Mouse (Mus musculus) liver, embryonic 16.5 days (tissue): ENCODE results near the gene Timm8a2. TPM values are rescaled to one million over a fixed set of nuclear protein-coding genes. Genes with fewer than 3 reads are reported as not detected.

Experiments
- ATAC-seq: fragments of 200-750 bp; cut with Nextera tagmentation; 2 replicates; pipeline ENCODE4 v1.8.0; 2017; ENCODE audit warnings: low read depth, mild to moderate bottlenecking, moderate number of reproducible peaks, moderate library complexity
- H3K27ac ChIP-seq: fragments of 300-500 bp; sonication (generic); 2 replicates; pipeline ENCODE4 v1.5.1; 2014; ENCODE audit warnings: mild to moderate bottlenecking, low read length
- H3K27me3 ChIP-seq: fragments of 300-500 bp; sonication (generic); 2 replicates; pipeline ENCODE4 v1.6.1; 2014; ENCODE audit warnings: low read depth, low read length, mixed read lengths; ENCODE audit not compliant: control insufficient read depth, insufficient read depth
- H3K36me3 ChIP-seq: fragments of 300-500 bp; sonication (generic); 2 replicates; pipeline ENCODE4 v1.6.1; 2014; ENCODE audit warnings: mild to moderate bottlenecking; ENCODE audit not compliant: control insufficient read depth, insufficient read depth
- H3K4me1 ChIP-seq: fragments of 300-500 bp; sonication (generic); 2 replicates; pipeline ENCODE4 v1.6.1; 2014; ENCODE audit warnings: low read depth, low read length, mixed read lengths; ENCODE audit not compliant: control insufficient read depth
- H3K4me2 ChIP-seq: fragments of 300-500 bp; sonication (generic); 2 replicates; pipeline ENCODE4 v1.6.1; 2014; ENCODE audit warnings: low read depth, low read length, mixed read lengths
- H3K4me3 ChIP-seq: fragments of 300-500 bp; sonication (generic); 2 replicates; pipeline ENCODE4 v1.5.1; 2014; ENCODE audit warnings: low read depth, mild to moderate bottlenecking, low read length
- H3K9ac ChIP-seq: fragments of 300-500 bp; sonication (generic); 2 replicates; pipeline ENCODE4 v1.6.1; 2014; ENCODE audit warnings: low read depth, low read length
- H3K9me3 ChIP-seq: fragments of 300-500 bp; sonication (generic); replicated peaks from 2 replicates; pipeline ENCODE4 v1.6.1; 2016; ENCODE audit warnings: low read length; ENCODE audit not compliant: control insufficient read depth
- WGBS: fragments of 180-500 bp; shearing (Covaris S2); extraction: QIAGEN DNeasy Blood & Tissue Kit; methylation state at CpG from one replicate; pipeline ENCODE4 v1.1.7; 2014; ENCODE audit not compliant: insufficient replicate concordance; 5-methylcytosine and 5-hydroxymethylcytosine counted together
- polyA plus RNA-seq: library from polyadenylated mRNA; unstranded; fragments of >200 nt; fragmentation: Nextera tagmentation; extraction: Ambion mirVana; gene quantifications from 2 replicates; pipeline ENCODE4 v1.2.1, GENCODE M21; 2015

Timm8a2 gene
- polyA plus RNA-seq, 1 experiment from 2014 or later, result not detected

GRCm38 (mm10) chr14:122073422-122073821 is 38.9 kb downstream of the Timm8a2 start:
- 59% methylated on average over 5 of the region's 5 CpGs for WGBS

DNA sequence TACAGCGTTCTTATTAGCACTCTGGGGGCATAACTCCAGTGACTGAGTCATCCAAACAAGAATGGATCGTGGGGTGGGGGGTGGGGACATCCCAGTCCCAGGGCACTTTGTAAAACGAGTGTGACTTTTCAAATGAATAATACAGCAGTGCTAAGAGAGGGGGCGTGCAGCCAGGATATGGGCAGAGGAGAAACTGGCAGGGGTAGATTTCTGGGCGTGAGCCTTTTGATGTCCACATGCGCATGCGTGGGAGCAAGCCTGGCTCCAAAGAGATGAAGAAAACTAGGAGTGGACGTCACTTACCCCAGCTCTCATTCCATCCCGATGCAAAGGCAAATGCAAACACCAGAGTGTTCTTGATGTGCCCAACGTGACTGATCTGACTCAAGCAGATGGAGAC is 39.9 kb downstream of the Timm8a2 start:
- no peak overlapping the region for H3K27ac ChIP-seq
- WGBS, result 59% methylated on average over 10 of the region's 10 CpGs

More at GRCm38 (mm10) chr14:122073422-122073821, 38.9 kb downstream of the Timm8a2 start:
- no peak for ATAC-seq
- Histone ChIP-seq H3K4me1 (no peaks in the 10 kb centered on the region), H3K4me2 (no peak overlapping the region), H3K9me3 (no peaks in the 10 kb centered on the region), H3K36me3 (no peaks in the 10 kb centered on the region), H3K27me3 (no peaks in the 10 kb centered on the region), H3K27ac (no peak overlapping the region), H3K9ac (no peak overlapping the region), H3K4me3 (no peak overlapping the region)

GRCm38 (mm10) chr14:122075485-122076200 is 41.2 kb downstream of the Timm8a2 start:
- Histone ChIP-seq H3K4me3 (no peak overlapping the region), H3K27ac (no peak overlapping the region), H3K4me2 (no peak overlapping the region), H3K9me3 (no peaks in the 10 kb centered on the region), H3K36me3 (no peaks in the 10 kb centered on the region), H3K4me1 (no peaks in the 10 kb centered on the region), H3K27me3 (no peaks in the 10 kb centered on the region), H3K9ac (no peak overlapping the region)
- 76% methylated on average over 21 of the region's 21 CpGs for WGBS
- ATAC-seq, result no peak

More for the DNA sequence above, 39.9 kb downstream of the Timm8a2 start:
- Histone ChIP-seq H3K4me1 (no peaks in the 10 kb centered on the region), H3K4me3 (no peak overlapping the region), H3K9ac (no peak overlapping the region), H3K4me2 (no peak overlapping the region), H3K36me3 (no peaks in the 10 kb centered on the region), H3K9me3 (no peaks in the 10 kb centered on the region), H3K27me3 (no peaks in the 10 kb centered on the region)
- no peak for ATAC-seq

- no peaks in the 10 kb centered on the region for H3K9me3 ChIP-seq
- WGBS, result 66% methylated on average over 3 of the region's 3 CpGs
- H3K4me1 ChIP-seq, result no peaks in the 10 kb centered on the region
- no peak overlapping the region for H3K9ac ChIP-seq
- no peaks in the 10 kb centered on the region for H3K27me3 ChIP-seq
- no peak overlapping the region for H3K4me2 ChIP-seq
- H3K4me3 ChIP-seq, result no peak overlapping the region
- ATAC-seq, result no peak
- no peak overlapping the region for H3K27ac ChIP-seq
- no peaks in the 10 kb centered on the region for H3K36me3 ChIP-seq
Measured at GRCm38 (mm10) chr14:122077017-122077416, 42.5 kb downstream of the Timm8a2 start.

- no peaks in the 10 kb centered on the region for H3K9me3 ChIP-seq
- H3K4me3 ChIP-seq, result no peak overlapping the region
- H3K27me3 ChIP-seq, result no peaks in the 10 kb centered on the region
- H3K27ac ChIP-seq, result no peak overlapping the region
- H3K4me1 ChIP-seq, result no peaks in the 10 kb centered on the region
- no peaks in the 10 kb centered on the region for H3K36me3 ChIP-seq
- H3K4me2 ChIP-seq, result no peak overlapping the region
- 35% methylated on average over 6 of the region's 6 CpGs for WGBS
- no peak overlapping the region for H3K9ac ChIP-seq
- ATAC-seq, result 0 out of 2 replicates have a peak, but pooled peaks have one; percentile 9
Measured at GRCm38 (mm10) chr14:122079428-122079827, 45.0 kb downstream of the Timm8a2 start.

GRCm38 (mm10) chr14:122079921-122080320 is 45.4 kb downstream of the Timm8a2 start:
- ATAC-seq, result no peak
- H3K27ac ChIP-seq, result no peak overlapping the region
- no peaks in the 10 kb centered on the region for H3K36me3 ChIP-seq
- H3K27me3 ChIP-seq, result no peaks in the 10 kb centered on the region
- H3K4me1 ChIP-seq, result no peaks in the 10 kb centered on the region
- WGBS, result 60% methylated on average over 5 of the region's 5 CpGs
- H3K4me2 ChIP-seq, result no peak overlapping the region
- H3K4me3 ChIP-seq, result no peak overlapping the region
- H3K9me3 ChIP-seq, result no peaks in the 10 kb centered on the region
- H3K9ac ChIP-seq, result no peak overlapping the region

GRCm38 (mm10) chr14:122081308-122081707 is 46.8 kb downstream of the Timm8a2 start:
- no peak overlapping the region for H3K4me2 ChIP-seq
- H3K27ac ChIP-seq, result no peak overlapping the region
- H3K4me1 ChIP-seq, result no peaks in the 10 kb centered on the region
- H3K9me3 ChIP-seq, result no peaks in the 10 kb centered on the region
- H3K27me3 ChIP-seq, result no peaks in the 10 kb centered on the region
- 30% methylated on average over 3 of the region's 3 CpGs for WGBS
- no peaks in the 10 kb centered on the region for H3K36me3 ChIP-seq
- no peak for ATAC-seq
- no peak overlapping the region for H3K4me3 ChIP-seq
- no peak overlapping the region for H3K9ac ChIP-seq

- Histone ChIP-seq H3K36me3 (no peaks in the 10 kb centered on the region), H3K27me3 (no peaks in the 10 kb centered on the region), H3K9me3 (no peaks in the 10 kb centered on the region), H3K4me3 (no peak overlapping the region), H3K9ac (no peak overlapping the region), H3K27ac (no peak overlapping the region), H3K4me1 (no peaks in the 10 kb centered on the region), H3K4me2 (no peak overlapping the region)
- no peak for ATAC-seq
- 57% methylated on average over 7 of the region's 7 CpGs for WGBS
Measured at GRCm38 (mm10) chr14:122083499-122083898, 49.0 kb downstream of the Timm8a2 start.

GRCm38 (mm10) chr14:122087956-122088355 is 53.5 kb downstream of the Timm8a2 start:
- no peak overlapping the region for H3K9ac ChIP-seq
- no peaks in the 10 kb centered on the region for H3K9me3 ChIP-seq
- H3K4me3 ChIP-seq, result no peak overlapping the region
- WGBS, result 47% methylated on average over 5 of the region's 5 CpGs
- H3K4me2 ChIP-seq, result no peak overlapping the region
- no peak for ATAC-seq
- no peaks in the 10 kb centered on the region for H3K27me3 ChIP-seq
- H3K27ac ChIP-seq, result no peak overlapping the region
- no peaks in the 10 kb centered on the region for H3K4me1 ChIP-seq
- no peaks in the 10 kb centered on the region for H3K36me3 ChIP-seq
